Mouse (Mus musculus) embryonic facial prominence, embryonic 11.5 days (tissue): Measurements from ENCODE around the gene Ly6g6c. TPM values are rescaled to one million over a fixed set of nuclear protein-coding genes. Genes with fewer than 3 reads are reported as not detected.

Experiments used
- polyA plus RNA-seq: library from polyadenylated mRNA; unstranded; fragments of >200 nt; fragmentation: Nextera tagmentation; extraction: Ambion mirVana; gene quantifications from 2 replicates; pipeline ENCODE4 v1.2.1, GENCODE M21; 2014

Ly6g6c gene
- polyA plus RNA-seq, 1 experiment from 2014 or later: not detected

Other genes starting within 250 kb of the Ly6g6c start
- 14.4 and 18.4 TPM in 2 replicates for gene Stk19, start 228.4 kb upstream of the Ly6g6c start, polyA plus RNA-seq
- 65.3 and 68.1 TPM in 2 replicates for gene Dxo, start 228.4 kb upstream of the Ly6g6c start, polyA plus RNA-seq
- gene Skiv2l, start 215.2 kb upstream of the Ly6g6c start, polyA plus RNA-seq: 27.1 and 31.9 TPM in 2 replicates
- 128 and 130 TPM in 2 replicates for gene Nelfe, start 215.0 kb upstream of the Ly6g6c start, polyA plus RNA-seq
- 1.2 and 2.0 TPM in 2 replicates for gene Cfb, start 202.9 kb upstream of the Ly6g6c start, polyA plus RNA-seq
- 1.6 and 2.0 TPM in 2 replicates for gene Zbtb12, start 185.9 kb upstream of the Ly6g6c start, polyA plus RNA-seq
- not detected in 2 replicates for gene Gm20547, start 183.3 kb upstream of the Ly6g6c start, polyA plus RNA-seq
- 0.81 and 1.6 TPM in 2 replicates for gene C2, start 167.1 kb upstream of the Ly6g6c start, polyA plus RNA-seq
- gene Ehmt2, start 166.9 kb upstream of the Ly6g6c start, polyA plus RNA-seq: 59.3 and 60.6 TPM in 2 replicates
- 0.08 and 0.11 TPM in 2 replicates for gene Slc44a4, start 150.9 kb upstream of the Ly6g6c start, polyA plus RNA-seq
- 10.9 and 13.1 TPM in 2 replicates for gene Neu1, start 134.1 kb upstream of the Ly6g6c start, polyA plus RNA-seq
- gene Hspa1b, start 106.2 kb upstream of the Ly6g6c start, polyA plus RNA-seq: 0.21 and 0.49 TPM in 2 replicates
- not detected in 2 replicates for gene Gm20481, start 95.5 kb upstream of the Ly6g6c start, polyA plus RNA-seq
- 1.7 and 1.8 TPM in 2 replicates for gene Hspa1a, start 93.2 kb upstream of the Ly6g6c start, polyA plus RNA-seq
- 1.5 and 2.0 TPM in 2 replicates for gene Hspa1l, start 92.7 kb upstream of the Ly6g6c start, polyA plus RNA-seq
- gene Lsm2, start 83.5 kb upstream of the Ly6g6c start, polyA plus RNA-seq: 219 and 241 TPM in 2 replicates
- 73.9 and 85.2 TPM in 2 replicates for gene Vars, start 64.4 kb upstream of the Ly6g6c start, polyA plus RNA-seq
- 0.10 and 0.17 TPM in 2 replicates for gene Vwa7, start 48.8 kb upstream of the Ly6g6c start, polyA plus RNA-seq
- 3.5 and 7.5 TPM in 2 replicates for gene Sapcd1, start 37.4 kb upstream of the Ly6g6c start, polyA plus RNA-seq
- 3.0 and 3.2 TPM in 2 replicates for gene Msh5, start 18.6 kb upstream of the Ly6g6c start, polyA plus RNA-seq
- gene Clic1, start 15.4 kb upstream of the Ly6g6c start, polyA plus RNA-seq: 73.9 and 84.2 TPM in 2 replicates
- gene Ddah2, start 6.4 kb upstream of the Ly6g6c start, polyA plus RNA-seq: 543 and 586 TPM in 2 replicates
- 0.74 and 1.2 TPM in 2 replicates for gene Mpig6b, start 796 bp downstream of the Ly6g6c start, polyA plus RNA-seq
- 0.66 and 1.1 TPM in 2 replicates for gene Ly6g6e, start 11.5 kb downstream of the Ly6g6c start, polyA plus RNA-seq
- gene Ly6g6d, start 12.7 kb downstream of the Ly6g6c start, polyA plus RNA-seq: 0.92 TPM in 1 of 2 replicates, not detected in the other
- gene Ly6g6f, start 20.2 kb downstream of the Ly6g6c start, polyA plus RNA-seq: 0.36 and 0.43 TPM in 2 replicates
- gene Abhd16a, start 23.9 kb downstream of the Ly6g6c start, polyA plus RNA-seq: 38.5 and 39.8 TPM in 2 replicates
- gene Ly6g5c, start 42.9 kb downstream of the Ly6g6c start, polyA plus RNA-seq: not detected in 2 replicates
- gene Ly6g5b, start 50.0 kb downstream of the Ly6g6c start, polyA plus RNA-seq: 0.53 and 1.1 TPM in 2 replicates
- gene Gpank1, start 56.1 kb downstream of the Ly6g6c start, polyA plus RNA-seq: 24.6 and 26.4 TPM in 2 replicates
- gene Csnk2b, start 56.7 kb downstream of the Ly6g6c start, polyA plus RNA-seq: 273 and 294 TPM in 2 replicates
- gene D17H6S53E, start 61.0 kb downstream of the Ly6g6c start, polyA plus RNA-seq: 6.9 and 7.4 TPM in 2 replicates
- 0.49 and 0.64 TPM in 2 replicates for gene Apom, start 66.7 kb downstream of the Ly6g6c start, polyA plus RNA-seq
- gene Bag6, start 69.8 kb downstream of the Ly6g6c start, polyA plus RNA-seq: 87.8 and 101 TPM in 2 replicates
- gene Prrc2a, start 99.5 kb downstream of the Ly6g6c start, polyA plus RNA-seq: 131 and 144 TPM in 2 replicates
- 6.1 and 7.9 TPM in 2 replicates for gene Aif1, start 110.7 kb downstream of the Ly6g6c start, polyA plus RNA-seq
- gene Lst1, start 123.1 kb downstream of the Ly6g6c start, polyA plus RNA-seq: 3.8 and 6.1 TPM in 2 replicates
- gene Ltb, start 129.1 kb downstream of the Ly6g6c start, polyA plus RNA-seq: 0.32 and 0.48 TPM in 2 replicates
- gene Tnf, start 136.6 kb downstream of the Ly6g6c start, polyA plus RNA-seq: not detected in 2 replicates
- not detected in 2 replicates for gene Lta, start 140.0 kb downstream of the Ly6g6c start, polyA plus RNA-seq
- not detected in 2 replicates for gene Gm16181, start 155.4 kb downstream of the Ly6g6c start, polyA plus RNA-seq
- gene Atp6v1g2, start 168.3 kb downstream of the Ly6g6c start, polyA plus RNA-seq: 6.2 and 7.9 TPM in 2 replicates
- 3.1 and 4.0 TPM in 2 replicates for gene Nfkbil1, start 170.4 kb downstream of the Ly6g6c start, polyA plus RNA-seq
- 664 and 669 TPM in 2 replicates for gene Ddx39b, start 176.4 kb downstream of the Ly6g6c start, polyA plus RNA-seq
- gene H2-D1, start 197.3 kb downstream of the Ly6g6c start, polyA plus RNA-seq: 18.8 and 24.0 TPM in 2 replicates